Mouse (Mus musculus): Measurements from ENCODE around the gene Tubb1.

DNA sequence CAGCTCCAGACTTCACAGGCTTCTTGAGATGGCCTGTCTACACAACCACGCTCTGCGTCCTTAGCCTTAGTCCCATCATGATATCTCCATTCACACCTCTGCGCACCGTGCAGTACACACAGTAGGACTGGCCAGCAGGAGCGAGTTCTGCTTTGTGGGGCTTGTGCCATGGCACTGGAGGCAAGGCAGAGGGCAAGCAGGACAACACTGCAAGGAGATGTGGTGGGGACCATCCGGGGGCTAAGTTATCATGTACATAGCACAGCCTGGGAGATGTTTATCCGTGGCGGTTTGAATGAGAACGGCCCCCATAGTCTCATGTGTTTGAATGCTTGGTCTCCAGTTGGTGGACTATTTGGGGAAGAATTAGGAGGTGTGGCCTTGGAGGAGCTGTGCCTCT, 15.6 kb upstream of the Tubb1 start:
- TF ChIP-seq EP300 (optimal IDR thresholded peaks at IDR 0.05) (no peak), CTCF (IDR thresholded peaks at IDR 0.05; ENCODE audit: low read depth) (no peak)

Measured in stomach, postnatal 0 days (tissue).